Mouse (Mus musculus): ENCODE measurements around the gene Tmem47. TPM values are rescaled to one million over a fixed set of nuclear protein-coding genes. Genes with fewer than 3 reads are reported as not detected.

The Tmem47 gene
- polyA plus RNA-seq, 1 experiment from 2014 or later: 11.0 TPM

- Histone ChIP-seq H3K4me3 (ENCODE audit: low read length) (no peak overlapping the region), H3K36me3 (ENCODE audit: control insufficient read depth, insufficient read depth, low read length) (no peaks in the 10 kb centered on the region), H3K27ac (ENCODE audit: low read length) (no peak overlapping the region), H3K4me1 (ENCODE audit: control insufficient read depth, insufficient read depth, low read length) (no peaks in the 10 kb centered on the region), H3K9ac (ENCODE audit: low read depth, low read length) (no peak overlapping the region), H3K4me2 (ENCODE audit: low read depth, low read length) (no peak overlapping the region), H3K27me3 (replicated peaks; ENCODE audit: control insufficient read depth, insufficient read depth, low read length) (no peaks in the 10 kb centered on the region), H3K9me3 (ENCODE audit: control insufficient read depth, low read length) (no peaks in the 10 kb centered on the region)
- WGBS: 77% methylated on average over 1 of the region's 1 CpGs
- ATAC-seq: no peak
Measured at GRCm38 (mm10) chrX:81147416-81147815, 76.9 kb downstream of the Tmem47 start.

Measured in intestine, embryonic 16.5 days (tissue).